22 mouse cellular contexts compared by ENCODE assay signal in the genomic region with DNA sequence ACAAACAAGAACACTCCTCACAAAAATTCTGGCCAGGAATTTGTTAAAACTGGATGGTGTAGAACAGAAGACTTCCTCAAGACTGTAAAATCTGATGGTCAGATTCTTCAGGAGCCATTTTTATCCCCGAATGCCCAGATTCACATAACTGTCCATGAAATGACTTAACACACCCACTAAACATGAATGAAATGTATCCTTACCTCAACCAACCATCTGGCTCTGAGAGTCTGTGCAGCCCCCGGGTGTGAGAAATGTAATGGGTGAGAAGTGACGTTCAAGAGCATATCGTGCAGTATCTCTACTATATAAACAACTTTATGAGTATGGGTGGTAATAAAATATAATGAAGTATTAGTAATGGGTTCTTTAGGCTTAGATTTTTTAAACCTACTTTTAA.
"Had no signal": no experiment of that assay in that cellular context is flagged by ENCODE, and none has a peak within 500 bp of the region (broad histone marks: within the 10 kb centered on the region; RNA-seq: fewer than 3 reads in every experiment).

No protein-coding gene starts in this region.

- DNase-seq: heart, postnatal 10 days; heart, postnatal 14 days; heart, postnatal 36 days; heart, postnatal 4 days; kidney, adult 11 months; kidney, adult 18-20 months; kidney, adult 2 months; kidney, adult 8-10 months; kidney, adult 9 months; kidney, postnatal 10 days; kidney, postnatal 14 days; kidney, postnatal 25 days; kidney, postnatal 36 days; kidney, postnatal 4 days; layer of hippocampus, adult 9-11 months; layer of hippocampus, postnatal 36 days had no signal

- ATAC-seq: hindbrain, embryonic 16.5 days; hindbrain, postnatal 0 days; inflammation-experienced regulatory T-cells, adult 6 months; intestine, embryonic 15.5 days; intestine, embryonic 16.5 days; intestine, postnatal 0 days had no signal
